Mouse (Mus musculus): ENCODE measurements around the gene Methig1. TPM values are rescaled to one million over a fixed set of nuclear protein-coding genes. Genes with fewer than 3 reads are reported as not detected.
A peak's percentile ranks its signal among the peaks of the same experiment; 100 is the strongest.
"Not testable (repeated sequence)": the region's sequence is repeated elsewhere in the genome, so short reads cannot be mapped to it uniquely, and the experiment has no call there.

The Methig1 gene
- total and polyA plus RNA-seq, 2 experiments from 2014 or later, result 0.31 TPM; not detected in 1

DNA sequence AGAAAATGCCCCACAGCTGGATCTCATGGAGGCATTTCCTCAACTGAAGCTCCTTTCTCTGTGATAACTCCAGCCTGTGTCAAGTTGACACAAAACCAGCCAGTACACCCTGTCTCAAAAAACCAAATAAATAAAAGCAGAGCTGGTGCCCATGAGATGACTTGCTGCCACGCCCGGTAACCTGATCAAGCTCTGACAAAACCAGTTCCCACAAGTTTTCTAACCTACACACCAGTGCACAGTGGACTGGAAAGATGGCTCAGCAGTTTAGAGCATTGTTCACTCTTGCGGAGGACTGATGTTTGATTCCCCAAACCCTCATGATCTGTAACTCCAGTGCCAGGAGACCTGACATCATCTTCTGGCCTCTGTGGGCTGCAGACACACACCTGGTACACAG lies 27.7 kb upstream of the Methig1 start:
- ATAC-seq, result no peak
- H3K4me1 ChIP-seq (ENCODE audit: insufficient read depth, low read length), result no peaks in the 10 kb centered on the region
- no peak overlapping the region for H3K27ac ChIP-seq
- no peaks in the 10 kb centered on the region for H3K27me3 ChIP-seq (ENCODE audit: insufficient read depth, low read length)
- H3K9me3 ChIP-seq (ENCODE audit: low read length), result no peaks in the 10 kb centered on the region
- no peak for DNase-seq (ENCODE audit: low spot score)
- no peak overlapping the region for H3K4me2 ChIP-seq (ENCODE audit: low read depth, low read length)
- WGBS, result 84% methylated on average over 3 of the region's 3 CpGs
- no peak for TF ChIP-seq CTCF (IDR thresholded peaks at IDR 0.05; ENCODE audit: low read depth)
- H3K36me3 ChIP-seq (ENCODE audit: insufficient read depth, low read length), result no peaks in the 10 kb centered on the region
- H3K4me3 ChIP-seq (ENCODE audit: low read length), result no peak overlapping the region
- H3K9ac ChIP-seq (replicated peaks; ENCODE audit: low read length), result no peak overlapping the region

DNA sequence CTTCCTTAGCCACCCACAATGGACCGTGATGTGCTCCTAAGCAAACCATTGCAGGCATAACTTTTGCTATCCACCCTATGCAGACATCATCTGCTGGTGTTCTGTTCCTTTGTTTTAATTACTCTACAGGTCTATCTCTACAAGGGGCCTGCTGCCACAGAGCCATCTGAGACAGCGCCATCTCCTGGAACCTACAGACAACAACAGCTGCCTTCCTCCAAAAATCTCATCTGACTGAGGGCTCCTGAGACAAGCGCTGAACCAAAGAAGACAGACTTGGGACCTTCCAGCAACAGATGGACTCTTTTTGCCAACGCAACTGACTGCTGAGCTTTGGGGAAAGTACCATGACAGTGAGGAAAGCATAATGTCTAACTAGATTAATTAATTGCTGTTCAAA lies 24.9 kb upstream of the Methig1 start:
- H3K4me2 ChIP-seq (ENCODE audit: low read depth, low read length); H3K4me3 ChIP-seq (ENCODE audit: low read length); H3K36me3 ChIP-seq (ENCODE audit: insufficient read depth, low read length); H3K4me1 ChIP-seq (ENCODE audit: insufficient read depth, low read length); H3K9me3 ChIP-seq (ENCODE audit: low read length); ATAC-seq; H3K27me3 ChIP-seq (ENCODE audit: insufficient read depth, low read length); DNase-seq (ENCODE audit: low spot score); H3K27ac ChIP-seq; H3K9ac ChIP-seq (replicated peaks; ENCODE audit: low read length): not testable (repeated sequence)
- WGBS, result 72% methylated on average over 3 of the region's 4 CpGs

DNA sequence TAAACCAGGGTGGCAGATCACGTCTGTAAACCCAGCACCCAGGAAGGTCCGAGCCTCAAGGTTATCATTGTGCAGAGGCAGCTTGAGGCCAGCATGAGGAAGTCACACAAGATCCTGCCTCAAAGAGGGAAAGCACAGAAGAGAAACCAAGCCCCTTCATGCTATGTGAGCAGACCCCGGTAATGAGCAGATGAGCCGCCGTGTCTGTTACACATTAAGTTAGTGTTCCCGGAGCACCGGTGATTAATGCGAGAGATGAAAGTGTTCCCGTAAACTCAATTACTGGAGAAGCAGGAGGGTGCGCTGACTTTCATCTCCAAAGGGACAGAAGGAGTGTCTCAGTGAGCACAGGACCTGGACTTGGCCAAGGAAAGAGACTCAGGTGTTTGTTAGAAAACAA lies 23.6 kb upstream of the Methig1 start:
- H3K36me3 ChIP-seq (ENCODE audit: insufficient read depth, low read length); H3K27ac ChIP-seq; H3K4me2 ChIP-seq (ENCODE audit: low read depth, low read length); H3K27me3 ChIP-seq (ENCODE audit: insufficient read depth, low read length); H3K4me3 ChIP-seq (ENCODE audit: low read length); H3K9ac ChIP-seq (replicated peaks; ENCODE audit: low read length); H3K4me1 ChIP-seq (ENCODE audit: insufficient read depth, low read length); DNase-seq (ENCODE audit: low spot score); ATAC-seq; H3K9me3 ChIP-seq (ENCODE audit: low read length): not testable (repeated sequence)
- WGBS, result 55% methylated on average over 9 of the region's 10 CpGs

DNA sequence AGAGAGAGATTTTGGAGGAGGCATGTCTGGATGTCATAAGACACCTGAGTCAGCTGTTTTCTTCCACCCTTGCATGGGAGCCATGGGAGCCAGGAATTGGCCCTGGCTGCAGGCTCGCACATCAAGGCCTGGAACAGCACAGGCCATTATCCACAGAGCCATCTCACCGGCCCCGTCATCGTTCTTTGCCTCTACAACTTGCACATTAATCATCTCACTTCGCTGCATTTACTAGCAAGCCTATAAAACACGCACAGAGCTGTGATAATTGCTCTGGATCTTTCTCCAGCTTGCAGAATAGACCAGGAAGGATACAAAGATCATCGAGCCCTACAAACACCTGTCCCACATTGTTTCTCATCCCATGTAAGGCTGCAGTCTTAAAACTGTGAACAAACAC lies 22.2 kb upstream of the Methig1 start:
- H3K9ac ChIP-seq (replicated peaks; ENCODE audit: low read length), result no peak overlapping the region
- H3K4me1 ChIP-seq (ENCODE audit: insufficient read depth, low read length), result no peaks in the 10 kb centered on the region
- no peak for TF ChIP-seq CTCF (IDR thresholded peaks at IDR 0.05; ENCODE audit: low read depth)
- no peak overlapping the region for H3K4me2 ChIP-seq (ENCODE audit: low read depth, low read length)
- no peaks in the 10 kb centered on the region for H3K27me3 ChIP-seq (ENCODE audit: insufficient read depth, low read length)
- no peak for DNase-seq (ENCODE audit: low spot score)
- ATAC-seq, result no peak
- 68% methylated on average over 7 of the region's 7 CpGs for WGBS
- no peak overlapping the region for H3K4me3 ChIP-seq (ENCODE audit: low read length)
- no peak overlapping the region for H3K27ac ChIP-seq
- H3K9me3 ChIP-seq (ENCODE audit: low read length), result no peaks in the 10 kb centered on the region
- H3K36me3 ChIP-seq (ENCODE audit: insufficient read depth, low read length), result no peaks in the 10 kb centered on the region

DNA sequence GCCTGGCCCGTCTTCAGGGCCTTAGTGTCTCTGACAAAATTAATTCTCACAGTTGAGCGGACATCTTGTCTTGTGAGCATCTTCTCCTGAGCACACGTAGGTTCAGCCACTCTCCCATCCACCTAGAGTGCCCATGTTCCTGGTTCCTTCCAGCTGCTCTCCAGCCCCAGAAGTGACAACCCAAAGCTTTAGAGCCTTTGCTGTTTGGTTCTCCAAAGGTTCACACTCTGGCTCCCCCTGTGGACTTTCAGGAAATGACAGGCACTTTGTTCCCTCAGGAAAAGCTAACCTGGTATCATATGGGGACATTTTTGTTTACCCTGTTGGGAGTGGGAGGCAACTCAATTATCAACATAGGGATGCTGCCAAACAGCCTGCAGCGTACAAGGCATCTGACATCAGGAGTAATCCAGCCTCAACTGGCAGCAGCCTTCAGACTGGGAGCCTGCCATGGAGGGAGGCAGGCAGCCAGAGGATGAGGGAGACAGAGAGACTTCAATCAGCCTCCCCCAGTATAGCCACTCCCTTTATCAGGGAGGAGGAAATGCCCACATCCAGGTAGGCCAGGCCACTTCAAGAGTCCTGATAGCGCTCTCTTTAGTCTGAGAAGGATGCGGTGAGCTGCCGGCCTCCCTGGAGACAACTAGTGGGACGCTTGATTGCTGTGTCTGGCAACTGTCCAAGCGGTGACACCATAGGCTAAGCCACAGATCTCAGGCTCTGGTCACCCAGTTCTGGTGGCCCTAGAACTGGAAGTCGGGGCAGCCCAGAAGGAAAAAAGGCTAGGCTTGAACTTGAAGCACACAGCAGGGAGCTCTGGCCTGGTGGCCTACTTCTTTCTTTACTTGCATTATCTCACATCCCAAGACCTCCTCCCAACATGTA lies 20.6 kb upstream of the Methig1 start:
- not testable (repeated sequence) for DNase-seq (ENCODE audit: low spot score); H3K4me1 ChIP-seq (ENCODE audit: insufficient read depth, low read length); H3K9ac ChIP-seq (replicated peaks; ENCODE audit: low read length); H3K27ac ChIP-seq; H3K4me2 ChIP-seq (ENCODE audit: low read depth, low read length); H3K27me3 ChIP-seq (ENCODE audit: insufficient read depth, low read length); H3K4me3 ChIP-seq (ENCODE audit: low read length); H3K36me3 ChIP-seq (ENCODE audit: insufficient read depth, low read length); H3K9me3 ChIP-seq (ENCODE audit: low read length)
- TF ChIP-seq CTCF (IDR thresholded peaks at IDR 0.05; ENCODE audit: low read depth), result peak; percentile 23; the same call in 1 of the 2 replicates
- WGBS, result 34% methylated on average over 2 of the region's 10 CpGs
- ATAC-seq, result peak; percentile 70

DNA sequence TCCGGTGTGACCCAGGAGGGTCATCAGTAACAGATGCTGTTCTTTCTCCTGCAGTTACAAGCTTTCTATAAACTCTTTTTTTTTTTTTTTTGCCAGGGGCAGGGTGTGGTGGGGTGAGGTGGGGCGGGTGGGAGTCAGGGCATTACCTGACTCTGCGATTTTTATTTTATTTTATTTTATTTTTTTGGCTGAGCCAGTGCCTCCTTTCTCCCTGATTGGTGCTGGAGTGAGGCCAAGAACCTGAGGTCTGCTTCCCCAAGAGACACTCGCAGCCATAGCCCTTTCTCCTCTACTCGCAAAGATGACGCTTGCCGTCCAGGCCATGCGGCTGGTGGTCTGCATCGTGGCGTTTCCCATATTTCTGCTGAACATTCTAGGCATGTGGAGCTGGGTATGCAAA lies 18.3 kb upstream of the Methig1 start, which contains the start of gene Mettl7a3:
TSS of gene Mettl7a3 (plus strand) at position 301 of the 400 bp plus-strand sequence.
- no peaks in the 10 kb centered on the region for H3K9me3 ChIP-seq (ENCODE audit: low read length)
- ATAC-seq (no peak), DNase-seq (ENCODE audit: low spot score) (no peak)
- H3K27ac ChIP-seq, result no peak within 1 kb of the TSS
- H3K4me2 ChIP-seq (ENCODE audit: low read depth, low read length), result no peak within 1 kb of the TSS
- H3K36me3 ChIP-seq (ENCODE audit: insufficient read depth, low read length), result no peaks in the 10 kb centered on the region
- H3K4me3 ChIP-seq (ENCODE audit: low read length), result no peak within 1 kb of the TSS
- no peaks in the 10 kb centered on the region for H3K4me1 ChIP-seq (ENCODE audit: insufficient read depth, low read length)
- H3K9ac ChIP-seq (replicated peaks; ENCODE audit: low read length), result no peak within 1 kb of the TSS
- TF ChIP-seq CTCF (IDR thresholded peaks at IDR 0.05; ENCODE audit: low read depth), result no peak
- WGBS, result 55% methylated on average over 10 of the region's 10 CpGs
- H3K27me3 ChIP-seq (ENCODE audit: insufficient read depth, low read length), result no peaks in the 10 kb centered on the region

DNA sequence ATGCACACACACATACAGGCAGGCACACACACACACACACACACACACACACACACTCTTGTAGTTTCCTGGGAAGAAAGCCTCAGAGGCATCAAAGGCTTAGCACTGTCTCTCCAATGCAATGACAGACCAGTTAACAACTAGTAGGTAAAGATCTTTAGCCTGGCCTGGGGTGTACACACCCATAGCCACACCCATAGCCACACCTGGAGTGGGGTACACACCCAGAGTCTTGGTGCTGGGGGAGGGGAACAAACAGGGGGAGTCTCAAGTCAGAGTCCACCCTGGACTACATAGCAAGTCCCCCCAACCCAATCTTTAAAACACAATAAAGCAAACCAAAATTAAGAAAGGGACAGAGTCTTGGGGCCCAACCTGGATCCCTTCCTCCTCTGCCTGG lies 15.6 kb upstream of the Methig1 start:
- H3K36me3 ChIP-seq (ENCODE audit: insufficient read depth, low read length); H3K4me2 ChIP-seq (ENCODE audit: low read depth, low read length); H3K4me3 ChIP-seq (ENCODE audit: low read length); H3K27ac ChIP-seq; H3K9ac ChIP-seq (replicated peaks; ENCODE audit: low read length); H3K27me3 ChIP-seq (ENCODE audit: insufficient read depth, low read length); ATAC-seq; H3K4me1 ChIP-seq (ENCODE audit: insufficient read depth, low read length); H3K9me3 ChIP-seq (ENCODE audit: low read length); DNase-seq (ENCODE audit: low spot score): not testable (repeated sequence)

Measured in hindbrain, postnatal 0 days (tissue).